Mouse (Mus musculus) Patski (cell line): ENCODE results near the gene Pea15a. TPM values are rescaled to one million over a fixed set of nuclear protein-coding genes. Genes with fewer than 3 reads are reported as not detected.
A peak's percentile ranks its signal among the peaks of the same experiment; 100 is the strongest.

ENCODE experiments used
- ATAC-seq: fragments of 100-300 bp; one replicate; pipeline ENCODE4 v1.8.0; 2021
- CTCF ChIA-PET: fragments of 350-600 bp; sonication (Branson Sonifier 250); formaldehyde crosslinking; loops from one replicate; lab custom pipeline; 2022; ENCODE audit warnings: inconsistent platforms; lab: Charles Lee
- POLR2A ChIA-PET: fragments of 350-600 bp; sonication (Branson Sonifier 250); formaldehyde crosslinking; loops from one replicate; lab custom pipeline; 2022; ENCODE audit warnings: antibody characterized with exemption, inconsistent platforms; lab: Charles Lee
- DNase-seq: peaks from one replicate; pipeline ENCODE4 v3.0.0-alpha.2; 2011; ENCODE audit warnings: low read depth, low spot score
- H3K27me3 ChIP-seq: fragments of 371-371 bp; one replicate; pipeline ENCODE4 v1.5.1; 2021
- CTCF ChIP-seq: fragments of 100-300 bp; IDR thresholded peaks from one replicate; pipeline ENCODE4 v1.5.1; 2021
- in situ Hi-C: fragments of 300-500 bp; cut with MboI; formaldehyde crosslinking; loops from 3 replicates; pipeline ENCODE4 v1.11.1; 2018; ENCODE audit warnings: low pct_unique_long_range_greater_than_20kb, mixed read lengths
- polyA plus RNA-seq: library from polyadenylated mRNA; unstranded; gene quantifications from one replicate; pipeline ENCODE4 v1.2.3, GENCODE M21; 2021

Pea15a gene
- polyA plus RNA-seq, 1 experiment from 2014 or later = 723 TPM

- CTCF ChIA-PET = no interaction called here
- no peak for DNase-seq
- no peak for TF ChIP-seq CTCF
- POLR2A ChIA-PET = no interaction called here
- in situ Hi-C loops = no loop called here
- no peaks in the 10 kb centered on the region for H3K27me3 ChIP-seq
- ATAC-seq = no peak
These were observed 7.6 kb downstream of the Pea15a start for GRCm38 (mm10) chr1:172198996-172199395.

- in situ Hi-C loops = no loop called here
- no peak for DNase-seq
These were observed 8.3 kb downstream of the Pea15a start for GRCm38 (mm10) chr1:172198316-172198715.

GRCm38 (mm10) chr1:172197851-172198250 is 8.8 kb downstream of the Pea15a start:
- POLR2A ChIA-PET = interaction anchor here (0.7 kb wide), 1 partner anchor 60 kb away, joined by 3 read pairs; no protein-coding TSS in a partner anchor
- no peak for ATAC-seq
- in situ Hi-C loops = no loop called here

More at GRCm38 (mm10) chr1:172198316-172198715, 8.3 kb downstream of the Pea15a start:
- ChIA-PET POLR2A (interaction anchor here (0.7 kb wide), 1 partner anchor 61 kb away, joined by 3 read pairs; no protein-coding TSS in a partner anchor), CTCF (no interaction called here)
- no peak for ATAC-seq
- no peaks in the 10 kb centered on the region for H3K27me3 ChIP-seq
- no peak for TF ChIP-seq CTCF

GRCm38 (mm10) chr1:172197146-172197545 is 9.5 kb downstream of the Pea15a start:
- no peak for TF ChIP-seq CTCF
- no peak for ATAC-seq
- in situ Hi-C loops = no loop called here
- POLR2A ChIA-PET = interaction anchor here (0.5 to 1.7 kb wide), 3 partner anchors 35 to 183 kb away, joined by 3 to 4 read pairs (median 4); no protein-coding TSS in a partner anchor
- no peaks in the 10 kb centered on the region for H3K27me3 ChIP-seq
- CTCF ChIA-PET = interaction anchor here (0.8 kb wide), 1 partner anchor 14 kb away, joined by 3 read pairs; no protein-coding TSS in a partner anchor
- DNase-seq = no peak

More at GRCm38 (mm10) chr1:172197851-172198250, 8.8 kb downstream of the Pea15a start:
- DNase-seq = no peak
- no peak for TF ChIP-seq CTCF
- CTCF ChIA-PET = no interaction called here
- H3K27me3 ChIP-seq = no peaks in the 10 kb centered on the region

- DNase-seq (no peak), ATAC-seq (no peak)
- no peak for TF ChIP-seq CTCF
These were observed 12.2 kb downstream of the Pea15a start for GRCm38 (mm10) chr1:172194435-172194834.

GRCm38 (mm10) chr1:172192217-172192616 is 14.4 kb downstream of the Pea15a start:
- TF ChIP-seq CTCF = no peak
- CTCF ChIA-PET = interaction anchor here (0.9 to 2.1 kb wide), 3 partner anchors 21 to 118 kb away, joined by 3 to 4 read pairs (median 3); no protein-coding TSS in a partner anchor
- POLR2A ChIA-PET = interaction anchor here (0.7 kb wide), 1 partner anchor 9 kb away, joined by 3 read pairs; no protein-coding TSS in a partner anchor
- DNase-seq = no peak
- in situ Hi-C loops = no loop called here
- ATAC-seq = no peak
- no peaks in the 10 kb centered on the region for H3K27me3 ChIP-seq

More at GRCm38 (mm10) chr1:172194435-172194834, 12.2 kb downstream of the Pea15a start:
- CTCF ChIA-PET = interaction anchor here (1.0 to 1.4 kb wide), 2 partner anchors 50 to 53 kb away, joined by 3 read pairs; no protein-coding TSS in a partner anchor
- in situ Hi-C loops = no loop called here
- POLR2A ChIA-PET = interaction anchor here (0.6 to 1.3 kb wide), 2 partner anchors 9 to 12 kb away, joined by 4 to 5 read pairs; no protein-coding TSS in a partner anchor
- no peaks in the 10 kb centered on the region for H3K27me3 ChIP-seq

- ATAC-seq (no peak), DNase-seq (no peak)
- ChIA-PET POLR2A (interaction anchor here (0.7 kb wide), 2 partner anchors 10 to 13 kb away, joined by 3 read pairs; no protein-coding TSS in a partner anchor), CTCF (interaction anchor here (0.9 to 1.3 kb wide), 2 partner anchors 20 to 119 kb away, joined by 3 read pairs; no protein-coding TSS in a partner anchor)
- no peak for TF ChIP-seq CTCF
- in situ Hi-C loops = no loop called here
- no peaks in the 10 kb centered on the region for H3K27me3 ChIP-seq
These were observed 15.0 kb downstream of the Pea15a start for GRCm38 (mm10) chr1:172191578-172191977.

GRCm38 (mm10) chr1:172188891-172189290 is 17.7 kb downstream of the Pea15a start:
- peak; percentile 68 for ATAC-seq
- in situ Hi-C loops = no loop called here
- ChIA-PET POLR2A (no interaction called here), CTCF (interaction anchor here (0.8 to 1.7 kb wide), 4 partner anchors 11 to 51 kb away, joined by 3 to 6 read pairs (median 4); no protein-coding TSS in a partner anchor)
- no peak for DNase-seq
- no peaks in the 10 kb centered on the region for H3K27me3 ChIP-seq
- peak; percentile 74 for TF ChIP-seq CTCF

- DNase-seq = no peak
- no peaks in the 10 kb centered on the region for H3K27me3 ChIP-seq
- ATAC-seq = no peak
- ChIA-PET CTCF (interaction anchor here (0.7 to 1.5 kb wide), 4 partner anchors 11 to 73 kb away, joined by 3 to 4 read pairs (median 3); no protein-coding TSS in a partner anchor), POLR2A (interaction anchor here (0.6 to 1.7 kb wide), 4 partner anchors 10 to 20 kb away, joined by 3 to 6 read pairs (median 4); no protein-coding TSS in a partner anchor)
- in situ Hi-C loops = no loop called here
- TF ChIP-seq CTCF = peak; percentile 54
These were observed 20.0 kb downstream of the Pea15a start for GRCm38 (mm10) chr1:172186401-172187289.

GRCm38 (mm10) chr1:172183915-172184314 is 22.7 kb downstream of the Pea15a start:
- no peaks in the 10 kb centered on the region for H3K27me3 ChIP-seq
- DNase-seq = no peak
- POLR2A ChIA-PET = no interaction called here
- CTCF ChIA-PET = interaction anchor here (1.1 to 2.4 kb wide), 3 partner anchors 13 to 125 kb away, joined by 3 to 7 read pairs (median 6); no protein-coding TSS in a partner anchor
- TF ChIP-seq CTCF = no peak
- in situ Hi-C loops = no loop called here
- ATAC-seq = no peak
